Mouse (Mus musculus): ENCODE measurements around the gene Zfp488. TPM values are rescaled to one million over a fixed set of nuclear protein-coding genes. Genes with fewer than 3 reads are reported as not detected.

The Zfp488 gene
- total and polyA plus RNA-seq, 2 experiments from 2014 or later = not detected

DNA sequence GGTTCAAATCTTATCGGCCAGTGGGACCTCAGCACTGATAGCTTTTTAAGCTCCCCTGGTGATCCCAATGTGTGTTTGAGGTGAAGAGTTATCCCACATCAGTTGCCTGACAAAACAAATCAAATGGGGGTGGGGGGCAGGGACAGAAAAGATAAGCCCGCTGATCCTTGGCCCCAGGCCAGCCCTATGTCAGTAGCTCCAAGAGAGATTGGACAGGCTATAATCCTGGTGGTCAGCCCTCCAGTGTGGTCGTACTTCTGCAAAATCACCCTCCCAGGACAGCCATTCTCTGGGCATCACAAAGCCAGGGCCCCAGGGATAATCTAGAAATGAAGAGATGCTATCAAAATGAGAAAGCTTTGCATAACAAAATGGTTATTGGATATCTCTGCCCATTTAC, 19.7 kb downstream of the Zfp488 start:
- Histone ChIP-seq H3K36me3 (replicated peaks; ENCODE audit: control insufficient read depth, insufficient read depth, low read length) (no peaks in the 10 kb centered on the region), H3K9ac (replicated peaks; ENCODE audit: low read depth, low read length) (no peak overlapping the region), H3K4me1 (ENCODE audit: control insufficient read depth, insufficient read depth) (no peaks in the 10 kb centered on the region), H3K4me3 (ENCODE audit: low read depth, low read length) (no peak overlapping the region), H3K4me2 (ENCODE audit: low read depth, low read length) (no peak overlapping the region), H3K9me3 (replicated peaks; ENCODE audit: control insufficient read depth, low read length) (no peaks in the 10 kb centered on the region), H3K27me3 (ENCODE audit: control insufficient read depth, insufficient read depth, low read length) (no peaks in the 10 kb centered on the region), H3K27ac (ENCODE audit: low read depth) (no peak overlapping the region)
- ATAC-seq (ENCODE audit: insufficient read depth, low read depth) = no peak
- DNase-seq (ENCODE audit: low spot score) = no peak
- 13% methylated on average over 3 of the region's 3 CpGs for WGBS
- TF ChIP-seq EP300 (IDR thresholded peaks at IDR 0.05; ENCODE audit: low read depth) = no peak
- no peak for TF ChIP-seq CTCF (IDR thresholded peaks at IDR 0.05; ENCODE audit: low read depth)

DNA sequence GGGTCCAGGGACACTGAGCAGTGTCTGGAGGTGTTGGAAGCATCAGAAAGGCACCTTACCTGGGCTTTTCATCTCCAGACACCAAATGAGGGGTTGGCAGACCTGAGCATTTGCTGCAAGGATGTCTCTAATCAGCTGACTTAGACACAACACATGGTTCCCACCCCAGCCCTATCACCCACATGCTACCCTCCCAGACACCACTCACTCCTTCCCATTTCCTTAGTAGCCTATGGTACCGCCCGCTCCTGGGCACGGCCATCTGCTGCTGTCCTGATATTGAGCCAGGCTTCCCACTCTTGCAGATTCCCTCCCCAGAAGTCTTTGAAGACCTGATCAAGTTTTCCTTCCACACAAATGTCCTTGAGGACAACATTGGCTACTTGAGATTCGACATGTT, 20.4 kb downstream of the Zfp488 start:
- no peak overlapping the region for H3K4me2 ChIP-seq (ENCODE audit: low read depth, low read length)
- H3K27me3 ChIP-seq (ENCODE audit: control insufficient read depth, insufficient read depth, low read length) = no peaks in the 10 kb centered on the region
- H3K9ac ChIP-seq (replicated peaks; ENCODE audit: low read depth, low read length) = no peak overlapping the region
- WGBS = 54% methylated on average over 4 of the region's 4 CpGs
- no peaks in the 10 kb centered on the region for H3K36me3 ChIP-seq (replicated peaks; ENCODE audit: control insufficient read depth, insufficient read depth, low read length)
- ATAC-seq (ENCODE audit: insufficient read depth, low read depth) (no peak), DNase-seq (ENCODE audit: low spot score) (no peak)
- no peak overlapping the region for H3K4me3 ChIP-seq (ENCODE audit: low read depth, low read length)
- TF ChIP-seq CTCF (IDR thresholded peaks at IDR 0.05; ENCODE audit: low read depth) (no peak), EP300 (IDR thresholded peaks at IDR 0.05; ENCODE audit: low read depth) (no peak)
- H3K27ac ChIP-seq (ENCODE audit: low read depth) = no peak overlapping the region
- no peaks in the 10 kb centered on the region for H3K4me1 ChIP-seq (ENCODE audit: control insufficient read depth, insufficient read depth)
- no peaks in the 10 kb centered on the region for H3K9me3 ChIP-seq (replicated peaks; ENCODE audit: control insufficient read depth, low read length)

DNA sequence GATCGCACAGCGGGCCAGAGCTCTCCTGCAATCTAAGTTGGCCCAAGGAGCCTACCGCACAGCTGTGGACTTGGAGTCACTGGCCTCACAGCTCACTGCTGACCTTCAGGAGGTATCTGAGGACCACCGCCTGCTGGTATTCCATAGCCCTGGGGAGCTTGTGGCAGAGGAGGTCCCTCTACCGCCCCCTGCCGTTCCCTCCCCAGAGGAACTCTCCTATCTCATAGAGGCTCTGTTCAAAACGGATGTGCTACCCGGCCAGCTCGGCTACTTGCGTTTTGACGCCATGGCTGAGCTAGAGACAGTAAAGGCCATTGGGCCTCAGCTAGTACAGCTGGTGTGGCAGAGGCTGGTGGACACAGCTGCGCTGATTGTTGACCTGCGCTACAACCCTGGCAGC, 22.5 kb downstream of the Zfp488 start:
- no peak overlapping the region for H3K4me2 ChIP-seq (ENCODE audit: low read depth, low read length)
- TF ChIP-seq EP300 (IDR thresholded peaks at IDR 0.05; ENCODE audit: low read depth) (no peak), CTCF (IDR thresholded peaks at IDR 0.05; ENCODE audit: low read depth) (no peak)
- WGBS = 69% methylated on average over 13 of the region's 13 CpGs
- no peaks in the 10 kb centered on the region for H3K27me3 ChIP-seq (ENCODE audit: control insufficient read depth, insufficient read depth, low read length)
- no peak overlapping the region for H3K9ac ChIP-seq (replicated peaks; ENCODE audit: low read depth, low read length)
- H3K4me1 ChIP-seq (ENCODE audit: control insufficient read depth, insufficient read depth) = no peaks in the 10 kb centered on the region
- DNase-seq (ENCODE audit: low spot score) (no peak), ATAC-seq (ENCODE audit: insufficient read depth, low read depth) (no peak)
- H3K27ac ChIP-seq (ENCODE audit: low read depth) = no peak overlapping the region
- H3K9me3 ChIP-seq (replicated peaks; ENCODE audit: control insufficient read depth, low read length) = no peaks in the 10 kb centered on the region
- H3K36me3 ChIP-seq (replicated peaks; ENCODE audit: control insufficient read depth, insufficient read depth, low read length) = no peaks in the 10 kb centered on the region
- no peak overlapping the region for H3K4me3 ChIP-seq (ENCODE audit: low read depth, low read length)

DNA sequence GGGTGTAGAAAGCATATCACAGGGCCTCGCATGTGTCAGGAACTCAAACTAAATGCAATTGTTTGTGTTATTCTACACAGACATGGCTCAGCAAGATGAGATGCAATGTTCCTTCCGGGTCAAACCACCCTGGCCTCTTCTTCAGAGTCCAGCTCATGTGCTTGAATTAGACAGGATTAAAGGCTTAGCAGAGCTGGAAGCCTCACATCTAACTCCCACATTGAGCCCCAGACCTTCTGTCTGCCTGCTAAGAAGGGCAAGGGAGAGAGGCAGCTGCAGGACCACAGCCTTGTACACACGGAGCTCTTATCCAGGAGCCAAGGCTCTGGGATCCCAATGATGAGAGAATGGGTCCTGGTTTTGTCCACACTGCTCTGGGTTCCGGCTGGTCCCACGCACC, 24.8 kb downstream of the Zfp488 start, which contains the start of gene Rbp3:
TSS of gene Rbp3 (plus strand) at position 243 of the 400 bp plus-strand sequence.
- Histone ChIP-seq H3K4me3 (ENCODE audit: low read depth, low read length) (no peak within 1 kb of the TSS), H3K4me1 (ENCODE audit: control insufficient read depth, insufficient read depth) (no peaks in the 10 kb centered on the region), H3K9me3 (replicated peaks; ENCODE audit: control insufficient read depth, low read length) (no peaks in the 10 kb centered on the region), H3K4me2 (ENCODE audit: low read depth, low read length) (no peak within 1 kb of the TSS), H3K36me3 (replicated peaks; ENCODE audit: control insufficient read depth, insufficient read depth, low read length) (no peaks in the 10 kb centered on the region), H3K9ac (replicated peaks; ENCODE audit: low read depth, low read length) (no peak within 1 kb of the TSS), H3K27me3 (ENCODE audit: control insufficient read depth, insufficient read depth, low read length) (no peaks in the 10 kb centered on the region), H3K27ac (ENCODE audit: low read depth) (no peak within 1 kb of the TSS)
- no peak for ATAC-seq (ENCODE audit: insufficient read depth, low read depth)
- TF ChIP-seq EP300 (IDR thresholded peaks at IDR 0.05; ENCODE audit: low read depth) (no peak), CTCF (IDR thresholded peaks at IDR 0.05; ENCODE audit: low read depth) (no peak)
- 78% methylated on average over 5 of the region's 5 CpGs for WGBS
- DNase-seq (ENCODE audit: low spot score) = no peak

DNA sequence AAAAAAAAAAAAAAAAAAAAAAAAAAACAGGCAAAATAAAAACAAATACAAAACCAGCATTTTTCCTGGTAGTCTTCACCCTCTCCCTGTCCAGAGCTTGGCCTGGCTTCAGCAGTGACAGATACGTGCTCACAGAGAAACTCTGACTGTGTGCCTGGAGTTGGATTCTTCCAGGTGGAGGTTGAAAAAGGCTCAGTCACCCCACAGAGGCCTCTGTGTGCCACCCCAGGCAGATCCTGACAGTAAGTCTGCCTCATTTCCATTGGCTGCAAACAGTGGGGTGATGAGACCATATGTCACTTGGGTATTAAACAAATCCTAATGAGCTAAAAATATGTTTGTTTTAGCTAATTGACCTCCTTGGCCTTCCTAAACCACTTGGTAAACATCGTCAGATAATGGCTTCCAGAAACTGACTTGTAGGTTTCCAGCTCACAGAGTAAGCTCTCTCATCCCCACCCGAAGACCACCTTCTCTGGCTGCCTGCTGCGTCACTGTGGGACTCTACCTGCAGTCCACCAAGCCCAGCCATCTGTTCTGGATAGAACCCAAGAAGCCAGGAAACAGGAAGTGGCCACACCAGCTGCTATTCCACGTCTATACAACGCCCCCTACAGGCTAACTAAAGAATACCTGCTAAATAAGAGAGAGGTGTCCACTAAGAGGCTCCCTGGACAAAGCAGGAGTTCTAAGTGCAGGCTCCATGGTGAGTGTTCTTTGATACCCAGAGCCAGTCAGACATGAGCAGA, 26.2 kb downstream of the Zfp488 start:
- no peaks in the 10 kb centered on the region for H3K27me3 ChIP-seq (ENCODE audit: control insufficient read depth, insufficient read depth, low read length)

DNA sequence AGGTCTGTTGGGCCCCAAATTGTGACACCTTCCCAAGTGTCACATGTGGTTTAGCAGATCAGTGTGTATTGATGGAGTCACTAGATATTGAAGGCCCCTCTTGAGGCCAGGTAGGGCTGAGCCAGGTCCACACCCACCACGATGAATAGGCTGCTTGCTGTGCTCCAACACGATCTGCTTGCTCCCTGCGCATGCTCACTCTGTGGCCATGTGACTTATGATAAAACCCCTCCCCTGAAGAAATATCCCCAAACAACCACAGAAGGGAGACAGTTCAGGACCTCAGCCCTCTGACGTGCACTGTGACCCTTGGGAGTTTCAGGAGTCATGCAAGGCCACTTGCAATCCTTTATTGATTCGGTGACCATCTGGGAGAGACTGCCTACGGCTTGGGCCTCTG, 32.4 kb downstream of the Zfp488 start:
- Histone ChIP-seq H3K27ac (ENCODE audit: low read depth) (no peak overlapping the region), H3K4me2 (ENCODE audit: low read depth, low read length) (no peak overlapping the region), H3K4me1 (ENCODE audit: control insufficient read depth, insufficient read depth) (no peaks in the 10 kb centered on the region), H3K4me3 (ENCODE audit: low read depth, low read length) (no peak overlapping the region), H3K9ac (replicated peaks; ENCODE audit: low read depth, low read length) (no peak overlapping the region), H3K9me3 (replicated peaks; ENCODE audit: control insufficient read depth, low read length) (no peaks in the 10 kb centered on the region), H3K27me3 (ENCODE audit: control insufficient read depth, insufficient read depth, low read length) (no peaks in the 10 kb centered on the region), H3K36me3 (replicated peaks; ENCODE audit: control insufficient read depth, insufficient read depth, low read length) (no peaks in the 10 kb centered on the region)
- WGBS = 71% methylated on average over 6 of the region's 6 CpGs
- TF ChIP-seq EP300 (IDR thresholded peaks at IDR 0.05; ENCODE audit: low read depth) = no peak
- no peak for TF ChIP-seq CTCF (IDR thresholded peaks at IDR 0.05; ENCODE audit: low read depth)
- DNase-seq (ENCODE audit: low spot score) (no peak), ATAC-seq (ENCODE audit: insufficient read depth, low read depth) (no peak)

More for the DNA sequence above, 26.2 kb downstream of the Zfp488 start:
- ATAC-seq (ENCODE audit: insufficient read depth, low read depth) (no peak), DNase-seq (ENCODE audit: low spot score) (no peak)
- H3K36me3 ChIP-seq (replicated peaks; ENCODE audit: control insufficient read depth, insufficient read depth, low read length) = no peaks in the 10 kb centered on the region
- H3K4me2 ChIP-seq (ENCODE audit: low read depth, low read length) = no peak overlapping the region
- H3K9ac ChIP-seq (replicated peaks; ENCODE audit: low read depth, low read length) = no peak overlapping the region
- H3K4me3 ChIP-seq (ENCODE audit: low read depth, low read length) = no peak overlapping the region
- no peaks in the 10 kb centered on the region for H3K4me1 ChIP-seq (ENCODE audit: control insufficient read depth, insufficient read depth)
- no peak for TF ChIP-seq EP300 (IDR thresholded peaks at IDR 0.05; ENCODE audit: low read depth)
- no peak for TF ChIP-seq CTCF (IDR thresholded peaks at IDR 0.05; ENCODE audit: low read depth)
- H3K9me3 ChIP-seq (replicated peaks; ENCODE audit: control insufficient read depth, low read length) = no peaks in the 10 kb centered on the region
- no peak overlapping the region for H3K27ac ChIP-seq (ENCODE audit: low read depth)
- WGBS = 54% methylated on average over 6 of the region's 6 CpGs

All from heart, postnatal 0 days (tissue).